Mouse (Mus musculus) embryo, embryonic 10.5 days (tissue): ENCODE measurements around the gene Setx.

Experiments used
- DNase-seq: peaks from one replicate; pipeline ENCODE4 v3.0.0-alpha.2; 2015; ENCODE audit warnings: low spot score

Gene Setx

DNA sequence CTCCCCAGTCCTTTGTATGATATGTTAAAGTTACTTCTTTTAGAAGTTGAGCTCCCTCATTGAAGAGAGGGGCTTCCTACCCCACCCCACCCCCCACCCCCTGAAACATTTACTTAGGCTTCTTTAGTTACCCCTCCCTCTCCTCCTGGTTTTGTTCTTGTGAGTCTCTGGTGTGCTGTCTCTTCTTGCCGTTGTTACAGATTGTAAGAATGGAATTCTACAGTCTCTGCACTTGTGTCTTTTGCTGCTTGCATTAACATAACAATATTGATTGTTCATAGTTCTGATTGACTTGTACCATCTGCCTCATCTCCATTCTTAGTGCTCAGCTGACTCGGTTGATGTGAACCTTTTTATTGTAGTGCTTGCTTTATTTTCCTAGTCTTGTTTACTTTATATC lies 28.0 kb downstream of the Setx start:
- DNase-seq: no peak

GRCm38 (mm10) chr2:29168067-29168466 lies 44.1 kb downstream of the Setx start:
- no peak for DNase-seq

- DNase-seq: no peak
Measured at GRCm38 (mm10) chr2:29174887-29175286, 50.9 kb downstream of the Setx start.

- no peak for DNase-seq
Measured at GRCm38 (mm10) chr2:29179810-29180209, 55.8 kb downstream of the Setx start.

DNA sequence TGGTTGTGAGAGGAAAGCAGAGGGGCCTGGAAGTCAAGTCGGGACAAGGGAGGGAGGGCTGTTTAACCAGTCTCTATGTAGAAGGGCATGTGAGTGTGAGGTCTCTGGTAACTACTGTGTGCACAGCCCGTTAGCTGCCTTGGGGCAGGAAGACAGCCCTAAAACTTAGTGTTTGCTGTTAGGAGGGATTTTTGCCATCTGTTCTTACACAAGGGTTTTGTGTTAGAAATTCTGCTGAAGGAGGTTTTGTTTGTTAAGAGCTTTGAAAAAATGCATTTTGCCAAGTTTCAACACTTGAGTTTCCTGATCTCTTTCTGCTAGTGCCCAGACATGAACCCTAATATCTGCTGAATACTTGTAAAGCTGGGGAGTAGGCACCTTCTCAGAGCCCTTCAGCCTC lies 57.1 kb downstream of the Setx start:
- DNase-seq: no peak

DNA sequence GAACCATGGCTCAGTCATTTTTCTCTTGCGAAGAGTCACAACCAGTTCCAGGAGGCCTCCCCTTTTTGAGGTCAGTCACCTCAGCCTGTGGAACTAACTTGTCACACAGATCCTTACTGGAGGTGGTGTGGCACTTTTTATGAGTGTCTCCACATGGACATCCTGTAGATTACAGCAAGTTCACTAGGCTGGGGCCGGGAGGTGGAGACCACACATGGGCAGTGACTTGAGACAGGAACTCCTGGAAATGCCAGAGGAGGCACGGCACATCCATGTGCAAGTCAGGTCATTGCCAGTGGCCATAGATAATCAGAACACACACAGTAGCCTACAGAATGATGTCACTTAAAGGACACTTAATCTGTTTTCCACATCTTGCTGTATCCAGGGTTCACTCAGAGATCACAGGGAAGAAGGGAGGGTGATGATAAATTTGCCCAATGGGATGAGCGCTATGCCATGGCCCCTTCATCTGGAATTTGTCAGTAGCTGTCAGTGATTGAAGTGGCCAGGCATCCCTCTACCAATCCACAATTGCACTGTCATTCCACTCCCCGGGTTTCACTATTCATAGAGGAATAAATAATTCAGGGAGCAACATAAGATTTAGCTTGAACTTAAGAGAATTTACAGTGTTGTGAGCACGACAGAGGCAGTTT lies 59.4 kb downstream of the Setx start:
- DNase-seq: peak; percentile 11

DNA sequence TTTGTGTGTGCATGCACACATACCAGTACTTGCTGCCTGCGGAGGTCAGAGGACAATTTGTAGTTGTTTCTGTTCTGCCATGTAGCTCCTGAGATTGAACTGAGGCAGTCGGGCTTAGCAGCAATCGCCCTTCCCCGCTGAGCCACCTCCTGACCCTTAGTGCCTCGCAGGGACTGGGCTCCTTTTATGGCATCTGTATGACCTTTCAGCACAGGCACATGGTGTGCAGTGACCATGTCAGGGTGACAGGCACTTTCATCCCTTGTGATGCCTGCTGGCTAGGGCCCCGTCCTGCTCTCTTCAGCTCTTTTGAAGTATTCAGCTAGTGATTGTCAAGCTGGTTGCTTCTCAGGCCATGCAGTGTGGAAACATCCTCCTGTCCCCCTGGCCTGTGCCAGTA lies 62.2 kb downstream of the Setx start:
- peak; percentile 29 for DNase-seq

- DNase-seq: no peak
Measured at GRCm38 (mm10) chr2:29190392-29190791, 66.4 kb downstream of the Setx start.

DNA sequence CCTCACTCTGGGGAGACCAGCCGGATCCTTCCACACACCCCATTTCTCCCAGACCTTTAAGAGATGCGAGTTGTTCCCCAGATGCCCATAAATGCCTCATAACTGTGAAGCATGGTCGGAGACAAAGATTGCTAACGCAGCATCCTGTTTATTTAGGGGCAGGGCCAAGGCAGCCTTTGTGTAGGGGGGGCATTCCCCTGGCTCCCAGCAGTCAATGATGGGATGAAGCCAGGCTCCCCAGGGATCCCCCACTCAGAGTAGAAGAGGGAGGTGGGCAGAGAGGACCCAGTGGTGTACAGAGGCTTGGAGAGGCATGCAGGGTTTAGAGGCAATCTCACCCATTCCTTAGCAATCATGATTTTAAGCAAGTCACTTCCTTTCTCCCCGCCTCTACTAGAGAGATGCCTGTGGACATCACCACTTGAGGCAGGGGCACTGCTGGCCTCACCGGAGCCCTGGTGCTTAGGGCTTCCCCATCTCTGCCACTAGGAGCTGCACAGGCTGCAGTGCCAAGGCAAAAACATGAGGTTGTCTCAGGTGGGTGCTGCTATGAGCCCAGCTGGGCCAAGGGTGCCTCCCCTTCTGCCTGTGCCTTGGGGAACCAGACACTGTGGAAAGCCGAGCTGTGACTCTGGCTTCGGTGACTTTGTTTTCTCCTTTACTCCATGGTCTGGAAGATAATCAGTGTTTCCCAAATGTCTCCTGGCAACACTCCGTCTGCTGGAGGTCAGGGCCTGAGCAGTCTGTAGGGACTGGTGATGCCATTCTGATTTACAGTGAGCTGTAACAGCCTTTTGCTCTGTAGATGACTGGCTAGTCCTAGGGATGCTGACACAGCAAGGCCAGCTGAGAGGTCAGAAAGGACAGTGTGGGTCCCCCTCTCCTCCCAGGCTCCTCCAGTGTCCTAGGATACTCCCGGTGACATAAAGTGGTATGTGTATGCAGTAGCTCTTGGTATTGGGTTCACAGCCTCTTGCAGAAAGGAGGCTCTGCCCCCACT lies 67.5 kb downstream of the Setx start:
- DNase-seq: no peak

DNA sequence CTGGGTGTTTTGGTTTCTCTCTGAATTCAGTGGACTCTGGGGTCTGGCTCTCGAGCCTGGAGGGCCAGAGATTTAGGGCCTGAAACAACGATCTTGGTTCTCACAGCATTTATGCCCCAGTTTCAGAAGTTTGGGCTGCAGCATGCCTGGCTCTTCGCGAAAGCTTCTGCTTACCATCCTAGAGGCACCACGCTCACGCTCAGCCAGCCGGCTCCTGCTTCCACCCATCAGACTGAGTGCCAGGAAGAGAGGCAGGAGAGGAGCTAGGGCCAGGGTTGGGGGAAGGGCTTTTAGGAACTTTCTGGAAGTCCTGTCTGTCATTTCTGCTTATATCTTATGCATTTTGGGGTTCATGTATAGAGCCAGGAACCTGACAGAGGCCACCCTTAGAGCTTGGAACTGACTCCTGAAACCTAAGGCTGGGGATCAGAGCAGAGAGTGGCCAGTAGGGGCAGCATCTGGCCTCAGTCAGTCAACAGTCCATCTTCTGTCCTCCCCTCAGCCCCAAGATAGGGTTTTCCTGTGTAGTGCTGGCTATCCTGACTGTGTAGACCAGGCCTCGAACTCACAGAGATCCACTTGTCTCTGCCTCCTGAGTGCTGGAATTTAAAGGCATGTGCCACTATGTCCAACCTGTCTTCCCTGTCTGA lies 68.8 kb downstream of the Setx start:
- peak; percentile 45 for DNase-seq

DNA sequence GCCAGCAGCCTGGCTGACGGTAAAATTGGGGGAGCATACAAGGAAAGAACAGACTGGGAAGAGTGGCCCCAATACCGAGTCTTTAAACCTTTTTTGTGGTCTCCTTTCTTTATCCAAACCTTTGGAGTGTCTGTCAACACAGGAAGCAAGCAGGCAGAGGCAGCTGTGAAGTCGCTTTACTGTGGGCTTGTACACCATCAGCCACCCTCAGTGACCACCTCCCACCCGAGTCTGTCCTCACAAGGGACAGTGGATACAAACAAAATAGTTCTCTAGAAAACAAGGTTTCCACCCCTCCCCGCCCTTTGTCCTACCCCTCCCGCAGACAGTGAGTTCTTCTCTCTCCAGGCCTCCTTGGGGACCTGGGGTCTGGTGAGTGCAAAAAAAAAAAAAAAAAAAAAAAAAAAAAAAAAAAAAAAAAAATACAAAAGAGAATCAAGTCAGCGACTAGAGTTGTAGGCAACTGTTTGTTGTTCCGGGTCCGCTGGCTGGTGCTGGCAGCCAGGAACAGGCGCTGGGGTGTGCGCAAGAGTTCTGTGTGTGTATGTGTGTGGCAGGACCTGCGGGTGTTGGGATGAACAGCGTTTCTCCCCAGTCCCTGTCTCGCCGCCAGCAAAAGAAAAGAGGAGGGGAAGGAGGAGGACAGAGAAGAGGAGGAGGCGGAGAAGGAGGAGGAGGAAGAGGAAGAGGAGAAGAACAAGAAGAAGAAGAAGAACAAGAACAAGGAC lies 70.0 kb downstream of the Setx start:
- DNase-seq: peak; percentile 12

- DNase-seq: peak; percentile 80
Measured at GRCm38 (mm10) chr2:29194547-29195463, 70.8 kb downstream of the Setx start.

GRCm38 (mm10) chr2:29196844-29197243 lies 72.9 kb downstream of the Setx start:
- DNase-seq: no peak

DNA sequence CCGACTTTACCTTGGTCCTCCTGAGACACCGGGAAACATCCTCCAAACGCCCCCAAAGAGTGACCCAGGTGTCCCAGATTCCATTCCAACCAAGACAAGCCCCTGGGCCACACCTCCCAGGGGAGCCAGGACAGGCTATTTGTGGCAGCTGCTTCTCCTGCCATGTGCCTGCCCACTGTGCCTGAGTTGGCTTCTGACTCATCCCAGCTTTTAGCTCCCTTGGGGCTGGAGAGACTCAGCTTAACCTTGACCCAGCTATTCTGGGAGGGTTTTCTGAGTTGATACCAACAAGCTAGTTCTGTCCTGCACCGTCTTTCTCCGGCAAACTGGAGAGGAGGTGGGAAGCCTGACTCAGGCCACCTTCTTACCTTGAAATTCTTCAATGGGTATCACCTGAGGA lies 74.5 kb downstream of the Setx start:
- DNase-seq: no peak

DNA sequence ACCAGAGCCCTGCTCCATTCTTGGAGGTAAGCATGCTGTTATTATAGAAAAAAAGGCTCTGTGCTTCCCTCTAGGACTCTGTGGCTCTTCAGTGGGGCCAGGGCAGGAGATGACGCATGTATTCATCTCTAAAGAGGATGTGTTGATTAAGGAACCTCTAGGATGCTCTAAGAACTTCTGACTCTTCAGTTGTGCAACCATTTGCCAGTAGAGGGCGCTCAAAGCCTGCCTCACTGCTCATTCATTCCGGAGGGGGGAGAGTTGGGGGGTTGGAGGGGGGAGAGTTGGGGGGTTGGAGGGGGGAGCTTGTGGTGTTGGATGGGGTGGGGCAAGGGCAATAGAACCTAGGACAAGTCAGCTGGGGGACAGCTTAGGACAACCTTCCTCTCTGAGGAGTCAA lies 75.9 kb downstream of the Setx start:
- peak; percentile 69 for DNase-seq

- no peak for DNase-seq
Measured at GRCm38 (mm10) chr2:29201223-29201955, 77.4 kb downstream of the Setx start.

DNA sequence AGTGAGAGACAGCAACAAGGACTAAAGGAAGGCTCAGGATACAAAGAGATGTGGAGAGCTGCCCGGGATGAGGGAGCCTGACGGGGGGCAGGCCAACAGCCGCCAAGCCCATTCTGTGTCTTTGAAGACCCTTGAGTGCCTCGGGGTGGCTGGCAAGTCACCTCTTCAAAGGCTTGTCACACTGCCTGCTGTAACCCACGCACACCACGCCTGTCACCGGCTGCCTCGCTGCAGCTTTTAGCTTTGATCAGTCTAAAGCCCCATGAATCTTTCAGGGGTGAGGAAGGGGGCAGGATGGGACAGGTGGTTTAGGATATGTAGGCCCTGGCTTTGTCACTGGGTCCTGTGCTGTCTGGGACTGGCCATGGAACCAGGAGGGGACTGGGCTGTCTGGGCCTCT lies 82.2 kb downstream of the Setx start:
- no peak for DNase-seq

GRCm38 (mm10) chr2:29216286-29217012 lies 92.5 kb downstream of the Setx start:
- peak; percentile 73 for DNase-seq

- no peak for DNase-seq
Measured at GRCm38 (mm10) chr2:29217042-29217441, 93.1 kb downstream of the Setx start.

GRCm38 (mm10) chr2:29217897-29218296 lies 93.9 kb downstream of the Setx start:
- no peak for DNase-seq
